Mouse (Mus musculus): ENCODE results near the gene Tcf7l2.

DNA sequence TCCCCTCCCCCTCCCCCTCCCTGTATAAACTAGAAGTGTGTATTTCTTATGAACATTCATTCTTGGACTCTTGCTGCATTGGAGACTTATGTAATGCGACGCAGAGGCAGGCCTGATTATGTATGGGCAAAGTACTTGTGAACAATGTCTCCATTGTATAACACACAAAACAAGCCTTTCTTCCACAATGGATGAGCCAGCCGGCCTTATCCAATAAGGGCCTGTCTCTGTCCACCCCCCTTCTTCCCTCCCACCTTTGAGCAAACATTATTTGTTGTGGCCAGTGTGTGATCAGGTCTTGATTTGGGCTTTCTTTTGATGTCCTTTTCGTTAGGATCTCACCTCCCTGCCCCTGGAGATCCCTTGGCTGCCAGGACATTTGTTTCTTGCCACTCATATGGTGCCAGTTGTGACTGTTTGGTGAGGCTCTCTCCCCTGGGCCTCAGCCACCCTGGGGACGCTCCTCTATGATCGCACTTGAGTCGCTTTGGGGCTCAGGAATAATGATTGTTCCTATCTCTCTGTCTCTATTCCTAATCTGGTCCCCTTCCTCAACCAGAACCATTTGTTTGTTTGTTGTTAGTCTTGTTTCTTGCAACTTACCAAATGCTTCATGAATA is 46.8 kb downstream of the Tcf7l2 start:
- TF ChIP-seq SRF (IDR thresholded peaks at IDR 0.05; ENCODE audit: control insufficient read depth, insufficient read length, low read depth) (no peak), MAX (IDR thresholded peaks at IDR 0.05; ENCODE audit: low read depth) (no peak), POLR2A (IDR thresholded peaks at IDR 0.05; ENCODE audit: insufficient read length, low read depth) (no peak), TCF12 (IDR thresholded peaks at IDR 0.05; ENCODE audit: insufficient read depth, poor library complexity, severe bottlenecking) (no peak), E2F4 (IDR thresholded peaks at IDR 0.05; ENCODE audit: insufficient read depth) (no peak), CEBPB (IDR thresholded peaks at IDR 0.05; ENCODE audit: insufficient read depth, poor library complexity, severe bottlenecking) (no peak), USF1 (IDR thresholded peaks at IDR 0.05; ENCODE audit: low read depth) (no peak), MYOD1 (IDR thresholded peaks at IDR 0.05; ENCODE audit: control insufficient read depth in 1 of 3, insufficient read length in 2 of 3, low read depth in 2 of 3) (no peak), REST (IDR thresholded peaks at IDR 0.05; ENCODE audit: insufficient read depth, insufficient read length) (no peak), POLR2AphosphoS2 (IDR thresholded peaks at IDR 0.05; ENCODE audit: insufficient read length, low read depth) (no peak)
